Mouse (Mus musculus): ENCODE data around the gene Ndufs1. TPM values are rescaled to one million over a fixed set of nuclear protein-coding genes. Genes with fewer than 3 reads are reported as not detected.

Gene Ndufs1
- polyA plus RNA-seq, 1 experiment from 2014 or later, result 92.7 TPM

- peak overlapping the region; percentile 81 for H3K4me2 ChIP-seq (ENCODE audit: low read depth, low read length)
- 14% methylated on average over 3 of the region's 3 CpGs for WGBS (ENCODE audit: insufficient replicate concordance)
- no peaks in the 10 kb centered on the region for H3K27me3 ChIP-seq (ENCODE audit: control insufficient read depth, insufficient read depth, low read depth, low read length)
- no peak for ATAC-seq (ENCODE audit: low read depth)
- H3K9ac ChIP-seq (ENCODE audit: low read depth, low read length), result peak overlapping the region; percentile 99
- peaks cover 23% of the 10 kb centered on the region for H3K36me3 ChIP-seq (ENCODE audit: control insufficient read depth, insufficient read depth)
- peak overlapping the region; percentile 90 for H3K4me3 ChIP-seq (ENCODE audit: low read depth, low read length)
- H3K4me1 ChIP-seq (ENCODE audit: control insufficient read depth, low read depth, low read length), result peaks cover 19% of the 10 kb centered on the region
- H3K9me3 ChIP-seq (replicated peaks; ENCODE audit: control insufficient read depth, low read length), result no peaks in the 10 kb centered on the region
- H3K27ac ChIP-seq (ENCODE audit: low read length), result peak overlapping the region; percentile 98
These were observed 61.1 kb downstream of the Ndufs1 start for GRCm38 (mm10) chr1:63115540-63115939.

DNA sequence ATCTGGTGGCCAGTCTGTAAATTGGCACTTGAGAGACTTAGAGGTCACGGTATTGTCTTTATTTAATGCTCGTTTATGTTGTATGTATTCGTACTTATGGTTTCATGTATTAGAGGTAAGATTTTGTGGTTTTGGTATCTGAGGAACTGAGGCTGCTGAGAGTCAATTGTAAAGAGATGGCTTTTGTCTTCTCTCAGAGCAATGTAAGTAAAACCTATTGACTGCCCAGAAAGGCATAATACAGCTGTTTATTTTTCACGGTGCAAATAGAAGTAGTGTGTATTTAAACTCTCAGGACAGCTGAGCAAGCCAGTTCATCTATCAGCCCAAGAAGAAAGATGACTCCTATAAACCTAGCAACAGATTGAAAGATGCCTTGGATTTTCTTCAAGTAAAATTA lies 61.5 kb downstream of the Ndufs1 start:
- Histone ChIP-seq H3K36me3 (ENCODE audit: control insufficient read depth, insufficient read depth) (peaks cover 19% of the 10 kb centered on the region), H3K4me1 (ENCODE audit: control insufficient read depth, low read depth, low read length) (peaks cover 20% of the 10 kb centered on the region), H3K4me3 (ENCODE audit: low read depth, low read length) (peak overlapping the region; percentile 90), H3K27me3 (ENCODE audit: control insufficient read depth, insufficient read depth, low read depth, low read length) (no peaks in the 10 kb centered on the region), H3K27ac (ENCODE audit: low read length) (peak overlapping the region; percentile 98), H3K4me2 (ENCODE audit: low read depth, low read length) (peak overlapping the region; percentile 81), H3K9me3 (replicated peaks; ENCODE audit: control insufficient read depth, low read length) (no peaks in the 10 kb centered on the region), H3K9ac (ENCODE audit: low read depth, low read length) (peak overlapping the region; percentile 99)
- WGBS (ENCODE audit: insufficient replicate concordance), result 3% methylated on average over 4 of the region's 4 CpGs
- ATAC-seq (ENCODE audit: low read depth), result no peak

DNA sequence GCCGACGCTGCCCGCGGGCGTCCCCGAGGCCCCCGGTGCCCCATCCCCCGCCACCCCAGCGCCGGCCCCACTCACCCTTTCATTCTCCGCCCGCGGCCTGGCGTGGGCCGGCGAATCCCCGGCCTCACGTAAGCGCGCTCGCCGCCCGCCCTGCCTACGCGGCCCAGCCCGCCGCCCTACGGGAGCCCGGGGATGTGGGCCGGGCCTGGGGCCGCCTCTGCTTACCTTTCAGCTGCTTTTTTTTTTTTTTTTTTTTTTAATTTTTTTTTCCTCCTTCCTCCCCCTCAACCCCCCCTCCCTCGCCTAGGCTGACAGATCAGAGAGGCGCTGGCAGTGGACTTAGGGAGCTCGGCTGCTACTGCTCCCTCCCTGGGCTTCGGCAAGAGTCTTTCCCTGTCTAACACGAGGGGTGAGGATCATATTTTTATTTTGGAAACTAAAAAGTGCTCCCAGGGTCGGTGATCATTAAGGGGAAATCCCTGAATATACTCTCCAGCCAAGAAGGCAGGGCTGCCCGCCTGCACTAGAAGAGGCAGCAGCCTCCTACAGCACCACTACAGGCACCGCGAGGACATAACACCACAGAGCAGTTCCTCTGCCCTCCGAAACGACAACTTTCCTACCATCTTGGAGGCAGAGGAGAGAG lies 62.4 kb downstream of the Ndufs1 start, which contains the start of gene Ino80d:
Ino80d (minus strand) TSS at position 532 of the 646 bp plus-strand sequence.
- H3K9me3 ChIP-seq (replicated peaks; ENCODE audit: control insufficient read depth, low read length), result no peaks in the 10 kb centered on the region
- 0% methylated on average over 34 of the region's 42 CpGs for WGBS (ENCODE audit: insufficient replicate concordance)
- H3K9ac ChIP-seq (ENCODE audit: low read depth, low read length), result peak within 1 kb of the TSS; percentile 99

GRCm38 (mm10) chr1:63113274-63114135 lies 63.1 kb downstream of the Ndufs1 start:
- Histone ChIP-seq H3K27ac (ENCODE audit: low read length) (peak overlapping the region; percentile 98), H3K4me1 (ENCODE audit: control insufficient read depth, low read depth, low read length) (peaks cover 18% of the 10 kb centered on the region), H3K27me3 (ENCODE audit: control insufficient read depth, insufficient read depth, low read depth, low read length) (no peaks in the 10 kb centered on the region), H3K4me2 (ENCODE audit: low read depth, low read length) (peak overlapping the region; percentile 81), H3K9me3 (replicated peaks; ENCODE audit: control insufficient read depth, low read length) (no peaks in the 10 kb centered on the region), H3K4me3 (ENCODE audit: low read depth, low read length) (peak overlapping the region; percentile 90), H3K9ac (ENCODE audit: low read depth, low read length) (peak overlapping the region; percentile 99), H3K36me3 (ENCODE audit: control insufficient read depth, insufficient read depth) (peaks cover 5% of the 10 kb centered on the region)
- peak; percentile 74 for ATAC-seq (ENCODE audit: low read depth)
- under 1% methylated on average over 45 of the region's 92 CpGs for WGBS (ENCODE audit: insufficient replicate concordance)

More for the DNA sequence above, 62.4 kb downstream of the Ndufs1 start, which contains the start of gene Ino80d:
- no peaks in the 10 kb centered on the region for H3K27me3 ChIP-seq (ENCODE audit: control insufficient read depth, insufficient read depth, low read depth, low read length)
- H3K4me2 ChIP-seq (ENCODE audit: low read depth, low read length), result peak within 1 kb of the TSS; percentile 81
- H3K4me1 ChIP-seq (ENCODE audit: control insufficient read depth, low read depth, low read length), result peaks cover 18% of the 10 kb centered on the region
- H3K27ac ChIP-seq (ENCODE audit: low read length), result peak within 1 kb of the TSS; percentile 98
- peak; percentile 80 for ATAC-seq (ENCODE audit: low read depth)
- H3K4me3 ChIP-seq (ENCODE audit: low read depth, low read length), result peak within 1 kb of the TSS; percentile 90
- peaks cover 11% of the 10 kb centered on the region for H3K36me3 ChIP-seq (ENCODE audit: control insufficient read depth, insufficient read depth)

DNA sequence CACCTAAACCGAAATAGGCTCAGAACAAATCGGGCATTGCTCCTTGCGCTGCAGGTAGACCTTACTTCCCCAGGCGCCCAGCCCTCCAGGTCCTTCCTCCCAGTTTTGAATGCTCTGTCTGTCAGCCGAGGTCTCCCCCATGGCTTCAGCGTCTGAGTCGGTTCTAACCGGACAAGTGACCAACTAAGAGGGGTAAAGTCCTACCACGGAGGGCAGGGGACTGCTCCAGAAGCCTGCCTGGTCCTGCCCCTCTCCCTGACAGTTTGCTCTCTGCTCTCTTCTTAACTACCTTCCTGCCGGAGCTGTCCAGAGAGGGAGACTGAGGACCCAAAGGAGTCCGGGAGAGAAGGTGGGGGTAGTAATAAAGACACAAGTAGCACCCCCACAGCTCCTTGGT lies 63.8 kb downstream of the Ndufs1 start:
- Histone ChIP-seq H3K27ac (ENCODE audit: low read length) (peak overlapping the region; percentile 98), H3K36me3 (ENCODE audit: control insufficient read depth, insufficient read depth) (no peaks in the 10 kb centered on the region), H3K27me3 (ENCODE audit: control insufficient read depth, insufficient read depth, low read depth, low read length) (no peaks in the 10 kb centered on the region), H3K4me2 (ENCODE audit: low read depth, low read length) (peak overlapping the region; percentile 81), H3K4me3 (ENCODE audit: low read depth, low read length) (peak overlapping the region; percentile 90), H3K9me3 (replicated peaks; ENCODE audit: control insufficient read depth, low read length) (no peaks in the 10 kb centered on the region), H3K4me1 (ENCODE audit: control insufficient read depth, low read depth, low read length) (peaks cover 18% of the 10 kb centered on the region), H3K9ac (ENCODE audit: low read depth, low read length) (peak overlapping the region; percentile 99)
- WGBS (ENCODE audit: insufficient replicate concordance), result 2% methylated on average over 11 of the region's 11 CpGs
- no peak for ATAC-seq (ENCODE audit: low read depth)

DNA sequence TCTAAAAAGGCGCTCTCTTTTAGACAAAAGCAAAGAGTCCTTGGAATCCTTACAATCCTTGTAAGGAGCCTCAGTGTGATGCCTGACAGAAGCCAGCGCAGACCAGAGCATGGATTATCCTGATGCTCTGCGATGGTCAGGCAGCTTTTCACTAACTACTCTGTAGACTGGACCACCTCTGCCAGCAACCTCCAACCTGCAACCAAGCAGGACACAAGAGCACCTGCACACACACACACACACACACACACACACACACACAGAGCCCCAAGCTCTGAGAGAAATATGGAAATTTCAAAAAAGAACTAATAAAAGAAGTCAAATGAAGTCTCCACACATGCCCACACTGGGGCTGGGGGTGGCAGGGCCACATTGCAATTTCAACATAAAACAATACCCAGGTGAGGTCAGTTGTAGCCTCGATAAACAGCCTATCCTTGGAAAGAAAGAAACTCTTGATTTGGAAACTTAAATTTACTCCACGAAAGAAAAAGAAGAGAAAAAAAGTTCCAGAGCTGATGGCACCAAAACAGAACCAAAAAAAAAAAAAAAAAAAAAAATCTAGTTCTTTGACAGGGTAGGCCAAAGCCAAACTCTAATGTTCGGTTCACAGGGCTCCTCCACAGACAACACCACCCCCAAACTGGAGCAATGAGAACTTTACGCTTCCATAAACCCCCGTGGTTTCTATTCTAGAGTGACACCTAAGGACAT lies 64.3 kb downstream of the Ndufs1 start:
- Histone ChIP-seq H3K4me1 (ENCODE audit: control insufficient read depth, low read depth, low read length) (peaks cover 20% of the 10 kb centered on the region), H3K27ac (ENCODE audit: low read length) (peak overlapping the region; percentile 98), H3K9me3 (replicated peaks; ENCODE audit: control insufficient read depth, low read length) (no peaks in the 10 kb centered on the region), H3K9ac (ENCODE audit: low read depth, low read length) (peak overlapping the region; percentile 99), H3K36me3 (ENCODE audit: control insufficient read depth, insufficient read depth) (no peaks in the 10 kb centered on the region), H3K27me3 (ENCODE audit: control insufficient read depth, insufficient read depth, low read depth, low read length) (no peaks in the 10 kb centered on the region), H3K4me3 (ENCODE audit: low read depth, low read length) (peak overlapping the region; percentile 90), H3K4me2 (ENCODE audit: low read depth, low read length) (peak overlapping the region; percentile 81)
- 40% methylated on average over 8 of the region's 8 CpGs for WGBS (ENCODE audit: insufficient replicate concordance)
- ATAC-seq (ENCODE audit: low read depth), result no peak

DNA sequence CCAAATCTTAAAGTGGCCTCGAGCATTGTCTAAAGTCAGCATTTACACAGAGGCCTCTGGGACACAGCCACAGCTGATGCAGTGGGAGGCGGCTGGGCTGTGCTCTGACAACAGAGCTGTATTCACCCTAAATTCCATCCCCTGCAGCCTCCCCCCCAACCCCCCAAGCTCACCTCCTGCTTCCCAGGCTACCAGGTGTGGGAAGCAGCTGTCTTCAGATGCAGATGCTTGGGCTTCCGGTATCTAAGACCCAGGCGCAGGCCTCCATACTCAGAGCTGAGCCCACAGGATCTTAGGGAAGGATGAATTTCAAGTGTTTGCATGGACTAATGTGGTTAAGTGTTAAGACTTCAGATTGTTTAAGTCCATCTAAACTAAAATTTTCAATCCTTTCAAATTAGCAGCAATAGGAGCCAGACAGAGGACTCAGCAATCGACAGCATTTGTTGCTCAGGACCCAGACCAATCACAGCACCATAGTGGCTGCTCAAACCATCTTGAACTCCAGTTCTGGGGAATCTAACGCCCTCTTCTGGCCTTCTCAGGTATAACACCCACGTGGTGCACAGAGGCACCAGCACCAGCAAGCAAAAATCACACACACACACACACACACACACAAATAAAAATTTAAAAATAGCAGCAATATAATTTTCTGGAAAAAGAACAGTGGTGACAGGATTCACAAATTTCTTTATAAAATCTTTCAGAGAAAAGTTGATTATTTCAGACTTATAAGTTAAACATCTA lies 65.9 kb downstream of the Ndufs1 start:
- Histone ChIP-seq H3K36me3 (ENCODE audit: control insufficient read depth, insufficient read depth) (no peaks in the 10 kb centered on the region), H3K4me2 (ENCODE audit: low read depth, low read length) (no peak overlapping the region), H3K9me3 (replicated peaks; ENCODE audit: control insufficient read depth, low read length) (no peaks in the 10 kb centered on the region), H3K27me3 (ENCODE audit: control insufficient read depth, insufficient read depth, low read depth, low read length) (no peaks in the 10 kb centered on the region), H3K9ac (ENCODE audit: low read depth, low read length) (no peak overlapping the region), H3K4me3 (ENCODE audit: low read depth, low read length) (no peak overlapping the region), H3K4me1 (ENCODE audit: control insufficient read depth, low read depth, low read length) (peaks cover 12% of the 10 kb centered on the region), H3K27ac (ENCODE audit: low read length) (no peak overlapping the region)
- WGBS (ENCODE audit: insufficient replicate concordance), result 56% methylated on average over 7 of the region's 7 CpGs
- no peak for ATAC-seq (ENCODE audit: low read depth)

DNA sequence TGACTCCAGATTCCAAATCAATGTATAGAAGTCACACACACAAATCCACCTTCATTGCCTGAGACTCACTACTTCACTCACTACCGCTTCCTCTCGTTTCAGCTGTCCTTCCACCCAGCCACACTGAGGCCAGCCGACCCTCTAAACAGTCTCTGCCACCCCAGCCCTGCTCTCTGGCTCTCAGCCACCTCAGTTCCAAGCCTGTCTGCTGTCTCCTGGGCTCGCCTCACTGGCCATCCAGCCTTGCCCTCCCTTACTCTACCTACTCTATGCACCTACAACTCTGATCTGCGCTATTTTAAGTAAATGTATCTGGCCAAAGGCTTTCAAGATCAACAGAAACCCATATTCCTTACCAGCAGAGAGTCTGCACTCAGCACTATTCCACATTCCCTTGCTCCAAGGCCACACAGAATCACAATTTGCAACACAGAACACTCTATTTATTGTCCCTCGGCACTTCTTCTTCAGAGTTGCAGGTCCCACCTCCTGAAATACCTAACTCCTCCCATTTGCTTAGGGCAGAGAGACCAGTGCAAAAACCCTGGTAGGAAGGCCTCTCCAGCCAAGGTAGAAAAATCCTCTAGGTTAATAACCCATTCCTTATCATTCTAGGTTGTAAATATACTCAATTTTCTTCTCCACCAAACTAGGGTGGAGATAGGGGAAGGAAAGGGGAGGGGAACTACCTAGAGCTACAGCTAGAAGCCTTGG lies 68.9 kb downstream of the Ndufs1 start:
- WGBS (ENCODE audit: insufficient replicate concordance), result 62% methylated on average over 6 of the region's 6 CpGs
- no peak for ATAC-seq (ENCODE audit: low read depth)
- H3K9me3 ChIP-seq (replicated peaks; ENCODE audit: control insufficient read depth, low read length), result no peaks in the 10 kb centered on the region

More for the DNA sequence above, 68.9 kb downstream of the Ndufs1 start:
- Histone ChIP-seq H3K9ac (ENCODE audit: low read depth, low read length) (no peak overlapping the region), H3K36me3 (ENCODE audit: control insufficient read depth, insufficient read depth) (peaks cover 4% of the 10 kb centered on the region), H3K4me1 (ENCODE audit: control insufficient read depth, low read depth, low read length) (peaks cover 12% of the 10 kb centered on the region), H3K27ac (ENCODE audit: low read length) (no peak overlapping the region), H3K27me3 (ENCODE audit: control insufficient read depth, insufficient read depth, low read depth, low read length) (no peaks in the 10 kb centered on the region), H3K4me3 (ENCODE audit: low read depth, low read length) (no peak overlapping the region), H3K4me2 (ENCODE audit: low read depth, low read length) (no peak overlapping the region)

Data from liver, embryonic 16.5 days (tissue).